Mouse (Mus musculus) erythroblast, embryonic 14.5 days (primary cell): ENCODE measurements around the gene Kdm1b.

Experiments
- GATA1 ChIP-seq: IDR thresholded peaks from 2 replicates; pipeline ENCODE4 v1.6.1; 2012; ENCODE audit warnings: low read length, inconsistent platforms, mixed read lengths
- TAL1 ChIP-seq: IDR thresholded peaks from 3 replicates; pipeline ENCODE4 v1.6.1; 2012; ENCODE audit warnings: low read length, inconsistent platforms, mixed read lengths

GRCm38 (mm10) chr13:47122537-47123430 is 79.5 kb downstream of the Kdm1b start, which contains the start of gene Rnf144b:
- TF ChIP-seq TAL1 (no peak), GATA1 (no peak)
